Mouse (Mus musculus) adrenal gland, adult 8-10 months (tissue): Measurements from ENCODE around the gene Nxph4. TPM values are rescaled to one million over a fixed set of nuclear protein-coding genes. Genes with fewer than 3 reads are reported as not detected.

Experiments
- DNase-seq: peaks from one replicate; pipeline ENCODE4 v3.0.0; 2022
- total RNA-seq, 4 experiments: library from RNA; stranded (reverse); gene quantifications; 2 replicates each; pipeline ENCODE4 v1.2.4; 2022

Gene Nxph4
- total RNA-seq, 4 experiments from 2014 or later: 8.3 to 16.8 (median 13.2) TPM

GRCm38 (mm10) chr10:127515271-127515982 lies 18.9 kb downstream of the Nxph4 start:
- no peak for DNase-seq

- DNase-seq: no peak
Measured at GRCm38 (mm10) chr10:127514764-127515163, 19.6 kb downstream of the Nxph4 start, which contains the start of gene Ndufa4l2. Gene Ndufa4l2 (plus strand): TSS chr10:127514967.

- no peak for DNase-seq
Measured at GRCm38 (mm10) chr10:127514111-127514698, 20.2 kb downstream of the Nxph4 start.

GRCm38 (mm10) chr10:127513501-127514091 lies 20.8 kb downstream of the Nxph4 start:
- no peak for DNase-seq

DNA sequence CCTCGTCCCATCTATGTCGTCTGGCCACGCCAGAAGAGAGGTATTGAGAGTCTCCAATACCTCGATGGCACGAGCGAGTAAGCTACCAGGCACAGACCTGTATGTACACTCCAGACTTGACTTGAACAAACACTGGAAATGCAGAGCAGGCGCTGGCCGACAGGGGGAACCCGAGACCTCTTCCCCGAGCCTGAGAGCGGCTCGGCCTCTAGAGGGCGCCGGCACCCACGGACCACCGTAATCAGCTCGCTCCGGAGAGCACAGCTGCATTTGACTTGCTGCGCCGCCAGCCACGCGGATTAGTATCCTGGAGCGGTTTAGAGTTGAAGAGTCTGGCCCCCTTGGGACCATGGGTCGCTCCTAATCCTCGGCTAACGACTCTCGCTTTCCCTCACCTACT lies 21.5 kb downstream of the Nxph4 start:
- peak; percentile 84 for DNase-seq

DNA sequence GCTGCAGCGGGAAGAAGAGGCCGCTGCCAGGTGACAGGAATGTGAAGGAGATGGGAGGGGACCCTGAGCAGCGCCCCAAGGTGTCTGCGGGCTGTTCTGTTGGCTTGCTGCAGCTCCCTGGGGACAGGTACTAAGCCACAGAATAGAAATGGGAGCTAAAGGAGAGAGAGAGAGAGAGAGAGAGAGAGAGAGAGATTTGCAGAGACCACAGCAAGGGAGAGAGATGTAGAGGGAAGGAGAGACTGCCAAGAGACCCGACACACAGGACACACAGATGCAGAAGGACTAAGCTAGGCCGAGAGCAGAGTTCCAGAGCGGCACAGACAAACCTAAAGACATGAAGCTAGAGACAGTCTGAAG lies 22.1 kb downstream of the Nxph4 start:
- DNase-seq: no peak

GRCm38 (mm10) chr10:127511634-127512306 lies 22.6 kb downstream of the Nxph4 start:
- no peak for DNase-seq

DNA sequence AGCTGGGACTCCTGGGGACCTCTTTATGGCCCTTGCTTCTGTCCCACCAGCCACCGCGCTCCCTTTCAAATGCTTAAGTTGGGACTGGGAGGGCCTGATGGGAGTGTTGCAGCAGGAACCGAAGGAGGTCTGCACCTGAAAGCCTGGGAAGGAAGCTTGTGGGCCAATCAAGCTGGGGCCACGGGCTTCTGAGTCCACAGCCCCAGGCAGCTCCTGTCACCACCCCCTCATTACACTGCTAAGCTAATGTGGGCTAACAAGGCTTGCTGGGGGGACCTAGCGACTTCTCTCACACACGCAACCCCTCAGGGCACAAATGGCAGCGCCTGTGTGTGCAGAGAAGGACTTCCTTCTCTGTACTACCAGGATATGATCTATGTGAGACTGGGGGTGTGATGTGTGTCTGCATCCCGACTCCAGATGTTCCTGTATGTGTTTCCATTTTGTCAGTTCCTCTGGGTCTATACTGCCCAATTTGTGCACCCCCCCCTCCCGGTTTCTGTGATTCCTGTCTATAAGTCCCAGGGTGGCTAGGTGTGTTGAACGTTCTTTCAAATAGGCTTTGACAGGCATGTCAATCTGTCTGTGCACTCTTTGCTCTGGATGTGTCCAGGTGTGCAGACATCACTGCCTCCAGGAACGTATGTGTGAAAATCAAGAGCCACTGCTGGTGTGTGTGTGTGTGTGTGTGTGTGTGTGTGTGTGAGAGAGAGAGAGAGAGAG lies 23.3 kb downstream of the Nxph4 start:
- DNase-seq: no peak

GRCm38 (mm10) chr10:127509837-127510701 lies 24.3 kb downstream of the Nxph4 start:
- DNase-seq: no peak

DNA sequence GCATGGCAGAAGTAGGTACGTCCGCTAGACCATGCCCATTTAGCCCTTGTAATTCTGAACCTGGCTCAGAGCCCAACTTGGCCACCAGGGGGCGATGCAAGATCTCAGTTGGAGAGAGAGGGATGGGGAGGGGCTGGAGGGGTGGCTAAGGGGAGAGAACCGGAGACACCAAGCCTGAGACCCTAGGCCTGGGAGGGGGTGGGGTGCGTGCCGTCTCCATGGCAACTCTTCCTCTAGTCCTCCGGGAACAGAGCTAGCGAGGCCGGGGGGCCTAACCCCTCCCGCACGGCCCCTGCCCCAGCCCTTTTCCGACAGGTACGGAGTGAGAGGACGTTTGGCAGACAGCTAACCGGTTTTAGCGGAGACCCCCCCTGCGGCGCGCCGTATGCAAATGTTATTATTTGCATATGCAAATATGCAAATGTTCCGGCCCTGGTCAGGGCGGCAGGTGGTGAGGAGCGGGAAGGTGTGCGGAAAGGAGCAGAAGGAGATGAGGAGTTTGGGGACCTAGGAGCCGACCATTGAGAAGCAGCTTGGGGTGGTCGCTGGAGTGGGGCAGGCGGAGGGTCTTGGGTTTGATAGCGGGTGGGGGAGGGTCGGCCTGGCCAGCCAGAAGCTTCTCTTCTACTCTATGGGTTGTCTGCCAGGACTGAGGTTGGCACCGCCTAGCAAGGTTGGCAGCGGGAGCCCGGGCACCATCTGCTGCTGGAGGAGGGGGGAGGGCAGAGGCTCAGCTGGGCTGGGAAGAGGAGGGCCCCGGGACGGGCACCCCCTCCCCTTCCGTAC lies 25.1 kb downstream of the Nxph4 start:
- DNase-seq: peak; percentile 65

- DNase-seq: no peak
Measured at GRCm38 (mm10) chr10:127508239-127508638, 26.1 kb downstream of the Nxph4 start.

DNA sequence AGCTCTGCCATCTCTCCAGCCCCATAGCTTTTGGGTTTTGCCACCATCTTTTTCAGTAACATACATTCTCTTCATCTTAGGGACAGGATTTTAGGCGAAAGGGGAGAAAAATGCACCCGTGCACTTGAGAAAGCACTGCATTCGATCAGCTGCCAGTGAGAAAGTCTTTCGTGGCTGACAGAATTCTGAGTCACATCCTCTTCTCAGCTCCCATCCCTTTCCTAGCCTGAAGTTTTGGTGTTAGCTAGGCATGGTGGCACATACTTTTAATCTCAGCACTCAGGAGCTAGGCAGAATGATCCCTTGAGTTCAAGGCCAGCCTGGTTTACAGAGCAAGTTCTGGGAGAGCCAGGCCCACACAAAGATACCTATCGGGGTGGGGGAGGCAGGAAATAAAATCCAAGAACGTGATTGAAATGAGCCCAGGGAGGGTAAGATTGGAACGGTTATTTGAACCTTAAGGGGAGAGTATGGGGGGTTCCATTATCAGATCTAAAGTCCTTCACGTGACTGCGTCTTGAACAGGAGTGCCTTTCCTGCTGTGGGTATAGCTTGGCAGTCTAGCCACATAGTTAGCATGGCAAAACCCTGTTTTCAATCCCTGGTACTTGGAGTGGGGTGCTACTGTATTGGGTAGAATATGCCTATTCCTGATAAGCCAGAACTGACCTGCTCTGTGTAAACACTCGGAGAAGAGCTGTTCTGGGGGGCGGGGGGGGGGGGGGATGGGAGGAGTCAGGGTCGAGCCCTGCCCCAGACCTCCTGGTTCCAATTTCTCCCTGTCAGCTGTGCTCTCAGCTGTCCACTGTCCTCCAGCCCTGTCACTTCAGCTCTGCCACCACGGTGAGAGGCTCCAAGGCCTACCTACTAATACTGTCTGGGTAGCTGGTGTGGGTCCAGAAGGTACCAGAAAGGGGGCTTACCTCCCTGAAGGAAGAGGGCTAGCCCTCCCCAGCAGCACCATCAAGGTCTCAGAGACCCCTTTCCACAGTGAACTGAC lies 33.2 kb downstream of the Nxph4 start, which contains the start of gene Stac3:
Stac3 (plus strand) TSS at position 793 of the 1,000 bp plus-strand sequence.
- DNase-seq: no peak

- no peak for DNase-seq
Measured at GRCm38 (mm10) chr10:127500042-127500441, 34.3 kb downstream of the Nxph4 start.

GRCm38 (mm10) chr10:127499516-127499915 lies 34.8 kb downstream of the Nxph4 start:
- no peak for DNase-seq

DNA sequence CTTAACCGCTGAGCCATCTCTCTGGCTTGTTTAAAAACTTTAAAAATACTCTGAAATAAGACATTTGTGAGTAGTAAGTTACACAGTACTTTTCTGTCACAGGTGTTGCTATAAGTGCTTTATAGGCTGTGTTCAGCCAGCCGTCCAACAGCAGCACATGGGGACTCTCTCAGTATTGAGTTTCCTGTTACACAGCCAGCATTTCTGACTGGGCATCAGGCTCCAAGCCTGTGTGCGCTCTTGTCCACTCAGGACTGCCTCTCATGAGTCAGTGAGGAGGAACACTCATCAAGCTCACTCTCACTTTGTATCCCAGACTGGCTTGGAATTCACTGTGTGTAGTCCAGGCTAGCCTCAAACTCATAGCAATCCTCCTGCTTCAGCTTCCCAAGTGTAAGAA lies 38.2 kb downstream of the Nxph4 start:
- DNase-seq: no peak

GRCm38 (mm10) chr10:127492118-127492517 lies 42.2 kb downstream of the Nxph4 start:
- no peak for DNase-seq

DNA sequence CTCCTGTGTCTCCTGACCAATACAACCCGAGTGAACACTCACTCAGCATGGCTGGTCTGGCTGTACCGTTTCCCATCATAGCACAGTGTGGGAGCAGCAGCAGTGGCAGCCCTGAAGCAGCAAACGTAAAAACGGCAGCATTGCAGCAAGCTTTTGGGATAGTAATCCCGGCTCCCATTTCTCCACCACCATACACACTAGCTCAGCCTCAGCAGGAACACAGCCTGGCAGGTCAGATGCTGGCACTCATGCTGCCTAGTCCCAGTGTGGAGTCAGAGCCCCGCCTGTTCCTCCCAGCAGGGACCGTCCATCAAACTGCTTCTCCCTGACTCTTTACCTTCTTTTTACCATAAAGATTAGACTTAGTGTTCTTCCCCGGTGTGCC lies 43.2 kb downstream of the Nxph4 start:
- no peak for DNase-seq

- no peak for DNase-seq
Measured at GRCm38 (mm10) chr10:127490160-127491127, 43.9 kb downstream of the Nxph4 start.
